13 mouse cellular contexts compared by ENCODE assay signal in the genomic region with DNA sequence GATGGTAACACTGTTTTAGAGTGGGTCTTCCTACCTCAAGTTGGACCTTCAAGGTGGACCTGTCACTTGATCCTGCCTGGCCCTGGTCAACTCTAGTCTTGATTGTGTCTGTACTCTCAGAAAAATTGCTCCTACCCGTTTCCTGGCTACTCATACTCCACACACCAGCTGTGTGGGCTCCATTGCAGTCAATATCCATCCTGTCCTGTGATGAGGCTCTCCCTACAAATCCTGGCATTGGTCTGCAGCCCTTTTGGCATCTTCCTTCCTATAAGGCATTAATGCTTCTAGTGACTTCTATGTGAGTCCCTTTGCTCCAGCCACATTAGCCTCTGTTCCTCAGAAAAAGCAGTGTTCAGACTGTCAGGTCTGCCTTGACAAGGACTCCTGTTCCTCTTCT.
"Had no signal": no experiment of that assay in that cellular context is flagged by ENCODE, and none has a peak within 500 bp of the region (broad histone marks: within the 10 kb centered on the region; RNA-seq: fewer than 3 reads in every experiment).

No protein-coding gene starts in this region.

- H3K4me3 ChIP-seq: liver, embryonic 13.5 days; liver, embryonic 15.5 days; lung, embryonic 15.5 days; megakaryocyte, embryonic 14.5 days; midbrain, embryonic 13.5 days; midbrain, embryonic 15.5 days; neural tube, embryonic 12.5 days; stomach, embryonic 15.5 days had no signal

- DNase-seq: liver, embryonic 13.5 days; liver, postnatal 0 days; right cerebral cortex, postnatal 14 days; thymus, adult 2 months; thymus, postnatal 25 days; thymus, postnatal 4 days had no signal

- H3K4me1 ChIP-seq: liver, embryonic 13.5 days; liver, embryonic 15.5 days; lung, embryonic 15.5 days; megakaryocyte, embryonic 14.5 days; stomach, embryonic 15.5 days had no signal
